Mouse (Mus musculus): Measurements from ENCODE around the gene Tmem212. TPM values are rescaled to one million over a fixed set of nuclear protein-coding genes. Genes with fewer than 3 reads are reported as not detected.

Tmem212 gene
- total RNA-seq, 1 experiment = not detected

DNA sequence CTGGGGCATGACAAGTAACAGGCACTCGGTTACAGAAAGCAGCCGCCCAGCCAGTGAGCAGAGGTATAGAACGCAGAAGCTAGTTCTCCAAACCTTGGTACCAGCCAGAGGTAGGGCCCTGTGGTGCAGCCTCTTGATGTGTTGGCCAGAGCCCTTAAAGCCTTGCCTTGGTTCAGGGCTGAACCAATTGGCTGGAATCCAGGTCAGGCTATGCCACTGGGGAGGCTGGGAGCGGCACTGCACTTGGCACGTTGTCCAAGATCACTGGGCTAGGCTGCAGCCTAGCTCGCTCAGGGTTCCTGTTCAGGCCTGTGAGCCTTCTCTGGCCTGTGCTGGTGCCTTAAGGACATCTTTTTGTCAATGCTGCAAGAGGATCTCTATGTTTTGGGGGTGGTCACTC is 34.6 kb downstream of the Tmem212 start:
- Histone ChIP-seq H3K27ac (ENCODE audit: insufficient read depth, low read depth, low read length, poor library complexity, severe bottlenecking) (no peak overlapping the region), H3K4me1 (ENCODE audit: control insufficient read depth in 2 of 2, insufficient read depth in 2 of 2, low read length in 2 of 2, poor library complexity in 1 of 2) (peaks cover 0 to 2% of the 10 kb centered on the region in 2 experiments; a peak in 1 of 4 replicates), H3K4me3 (ENCODE audit: insufficient read depth in 1 of 2, low read depth in 1 of 2, low read length in 2 of 2, poor library complexity in 1 of 2, severe bottlenecking in 1 of 2) (no peak overlapping the region), H3K9me3 (ENCODE audit: control insufficient read depth, insufficient read depth, low read depth, low read length) (no peaks in the 10 kb centered on the region), H3K36me3 (ENCODE audit: control insufficient read depth, insufficient read depth, low read length, poor library complexity, severe bottlenecking) (no peaks in the 10 kb centered on the region), H3K9ac (ENCODE audit: insufficient read depth, low read depth, low read length, poor library complexity, severe bottlenecking) (no peak overlapping the region)
- TF ChIP-seq CHD2 (IDR thresholded peaks at IDR 0.05; ENCODE audit: low read depth, low read length) (no peak), ZC3H11A (IDR thresholded peaks at IDR 0.05; ENCODE audit: borderline replicate concordance, low read depth, low read length) (no peak), ZNF384 (IDR thresholded peaks at IDR 0.05; ENCODE audit: low read depth, low read length) (no peak), MAFK (IDR thresholded peaks at IDR 0.05; ENCODE audit: insufficient read depth, low read depth, low read length) (no peak), HCFC1 (IDR thresholded peaks at IDR 0.05; ENCODE audit: borderline replicate concordance, insufficient read depth, low read length) (no peak)
- DNase-seq (ENCODE audit: low read depth, low spot score) = no peak
- in situ Hi-C loops (cut with MboI; ENCODE audit: low sequenced_read_pairs in 2 of 2, unreplicated experiment in 2 of 2) = no loop called here

DNA sequence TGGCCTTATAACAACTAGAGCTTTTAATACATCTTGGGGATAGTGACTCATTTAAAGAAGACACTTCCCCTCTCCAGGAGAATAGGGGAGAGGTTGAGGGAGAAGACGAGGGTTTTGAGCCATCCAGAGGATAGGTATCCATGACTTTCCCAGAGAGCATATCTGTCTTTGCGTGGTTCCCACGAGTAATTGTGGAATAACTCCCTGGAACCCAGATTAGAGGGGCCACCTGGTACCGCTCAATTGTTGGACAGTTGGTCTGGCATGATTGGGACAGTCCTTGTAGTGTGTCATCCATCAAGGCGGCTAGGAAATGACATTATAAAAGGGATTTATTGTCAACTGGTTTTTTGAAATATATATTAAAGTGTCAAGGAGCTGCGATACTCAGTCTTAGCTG is 35.1 kb downstream of the Tmem212 start:
- no peak overlapping the region for H3K4me3 ChIP-seq (ENCODE audit: insufficient read depth in 1 of 2, low read depth in 1 of 2, low read length in 2 of 2, poor library complexity in 1 of 2, severe bottlenecking in 1 of 2)
- H3K9me3 ChIP-seq (ENCODE audit: control insufficient read depth, insufficient read depth, low read depth, low read length) = no peaks in the 10 kb centered on the region
- no peaks in the 10 kb centered on the region for H3K36me3 ChIP-seq (ENCODE audit: control insufficient read depth, insufficient read depth, low read length, poor library complexity, severe bottlenecking)
- TF ChIP-seq MAFK (IDR thresholded peaks at IDR 0.05; ENCODE audit: insufficient read depth, low read depth, low read length) = no peak
- no peak for TF ChIP-seq ZNF384 (IDR thresholded peaks at IDR 0.05; ENCODE audit: low read depth, low read length)
- H3K9ac ChIP-seq (ENCODE audit: insufficient read depth, low read depth, low read length, poor library complexity, severe bottlenecking) = no peak overlapping the region
- in situ Hi-C loops (cut with MboI; ENCODE audit: low sequenced_read_pairs in 2 of 2, unreplicated experiment in 2 of 2) = no loop called here
- H3K4me1 ChIP-seq (ENCODE audit: control insufficient read depth in 2 of 2, insufficient read depth in 2 of 2, low read length in 2 of 2, poor library complexity in 1 of 2) = peaks cover 0 to 2% of the 10 kb centered on the region in 2 experiments; a peak in 1 of 4 replicates
- H3K27ac ChIP-seq (ENCODE audit: insufficient read depth, low read depth, low read length, poor library complexity, severe bottlenecking) = no peak overlapping the region
- DNase-seq (ENCODE audit: low read depth, low spot score) = no peak

DNA sequence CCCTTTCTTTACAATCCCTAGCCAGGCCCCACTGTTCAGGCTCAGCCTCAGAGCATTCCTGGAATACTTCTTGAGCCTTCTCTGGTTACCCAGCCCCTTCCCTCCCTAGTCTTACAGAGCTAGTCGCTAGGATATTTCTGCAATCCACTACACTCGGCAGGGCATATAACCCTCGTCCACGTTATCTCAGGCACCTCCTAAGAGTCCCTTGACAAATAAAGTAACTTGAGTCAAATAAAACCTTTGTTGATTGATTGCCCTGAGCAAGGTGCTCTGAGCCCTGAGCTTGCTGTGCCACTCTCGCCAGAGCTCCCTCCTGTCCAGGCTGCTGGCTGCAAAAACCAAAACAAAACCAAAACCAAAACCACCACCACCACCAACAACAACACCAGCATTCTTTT is 37.0 kb downstream of the Tmem212 start:
- Histone ChIP-seq H3K9me3 (ENCODE audit: control insufficient read depth, insufficient read depth, low read depth, low read length) (no peaks in the 10 kb centered on the region), H3K4me1 (ENCODE audit: control insufficient read depth in 2 of 2, insufficient read depth in 2 of 2, low read length in 2 of 2, poor library complexity in 1 of 2) (no peaks in the 10 kb centered on the region; a peak in 1 of 4 replicates), H3K36me3 (ENCODE audit: control insufficient read depth, insufficient read depth, low read length, poor library complexity, severe bottlenecking) (no peaks in the 10 kb centered on the region), H3K4me3 (ENCODE audit: insufficient read depth in 1 of 2, low read depth in 1 of 2, low read length in 2 of 2, poor library complexity in 1 of 2, severe bottlenecking in 1 of 2) (no peak overlapping the region), H3K9ac (ENCODE audit: insufficient read depth, low read depth, low read length, poor library complexity, severe bottlenecking) (no peak overlapping the region), H3K27ac (ENCODE audit: insufficient read depth, low read depth, low read length, poor library complexity, severe bottlenecking) (no peak overlapping the region)
- TF ChIP-seq MAFK (IDR thresholded peaks at IDR 0.05; ENCODE audit: insufficient read depth, low read depth, low read length) (no peak), ZNF384 (IDR thresholded peaks at IDR 0.05; ENCODE audit: low read depth, low read length) (no peak), ZC3H11A (IDR thresholded peaks at IDR 0.05; ENCODE audit: borderline replicate concordance, low read depth, low read length) (no peak), CHD2 (IDR thresholded peaks at IDR 0.05; ENCODE audit: low read depth, low read length) (no peak), HCFC1 (IDR thresholded peaks at IDR 0.05; ENCODE audit: borderline replicate concordance, insufficient read depth, low read length) (no peak)
- no peak for DNase-seq (ENCODE audit: low read depth, low spot score)
- in situ Hi-C loops (cut with MboI; ENCODE audit: low sequenced_read_pairs in 2 of 2, unreplicated experiment in 2 of 2) = no loop called here

DNA sequence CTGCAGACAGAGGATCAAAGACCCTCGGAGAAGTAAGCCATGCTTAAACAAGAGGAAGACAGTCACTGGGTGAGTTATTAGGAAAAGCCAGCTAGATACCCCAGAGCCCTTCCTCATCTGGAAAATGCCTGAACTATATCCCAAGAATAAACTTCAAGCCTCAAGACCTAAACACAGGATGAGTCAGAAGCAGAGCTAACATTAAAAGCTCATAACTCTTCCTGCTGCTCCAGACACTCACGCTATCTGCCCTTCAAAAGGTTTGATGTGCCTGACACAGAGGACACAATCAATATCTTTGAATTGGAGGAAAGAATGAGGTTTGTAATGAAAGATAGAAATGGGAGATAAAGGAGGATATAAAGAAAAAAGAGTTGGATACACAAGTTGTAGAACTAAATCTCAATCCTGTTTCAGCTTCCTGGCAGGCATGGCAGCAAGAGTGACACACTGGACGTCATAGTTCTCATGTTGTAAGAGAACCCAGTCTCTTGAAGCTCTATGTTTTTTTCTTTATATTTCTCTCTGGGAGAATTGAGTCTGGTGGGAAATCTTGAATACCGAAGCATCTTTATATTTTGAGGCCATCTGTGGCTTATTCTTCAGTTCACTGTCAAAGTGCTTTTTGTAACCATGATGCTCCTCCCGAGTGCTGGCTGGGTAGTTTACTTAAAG is 37.6 kb downstream of the Tmem212 start:
- no peak for DNase-seq (ENCODE audit: low read depth, low spot score)
- in situ Hi-C loops (cut with MboI; ENCODE audit: low sequenced_read_pairs in 2 of 2, unreplicated experiment in 2 of 2) = no loop called here
- Histone ChIP-seq H3K9me3 (ENCODE audit: control insufficient read depth, insufficient read depth, low read depth, low read length) (no peaks in the 10 kb centered on the region), H3K36me3 (ENCODE audit: control insufficient read depth, insufficient read depth, low read length, poor library complexity, severe bottlenecking) (no peaks in the 10 kb centered on the region), H3K27ac (ENCODE audit: insufficient read depth, low read depth, low read length, poor library complexity, severe bottlenecking) (no peak overlapping the region), H3K4me1 (ENCODE audit: control insufficient read depth in 2 of 2, insufficient read depth in 2 of 2, low read length in 2 of 2, poor library complexity in 1 of 2) (no peaks in the 10 kb centered on the region; a peak in 1 of 4 replicates), H3K9ac (ENCODE audit: insufficient read depth, low read depth, low read length, poor library complexity, severe bottlenecking) (no peak overlapping the region), H3K4me3 (ENCODE audit: insufficient read depth in 1 of 2, low read depth in 1 of 2, low read length in 2 of 2, poor library complexity in 1 of 2, severe bottlenecking in 1 of 2) (no peak overlapping the region)
- TF ChIP-seq ZC3H11A (IDR thresholded peaks at IDR 0.05; ENCODE audit: borderline replicate concordance, low read depth, low read length) (no peak), ZNF384 (IDR thresholded peaks at IDR 0.05; ENCODE audit: low read depth, low read length) (no peak), CHD2 (IDR thresholded peaks at IDR 0.05; ENCODE audit: low read depth, low read length) (no peak), MAFK (IDR thresholded peaks at IDR 0.05; ENCODE audit: insufficient read depth, low read depth, low read length) (no peak), HCFC1 (IDR thresholded peaks at IDR 0.05; ENCODE audit: borderline replicate concordance, insufficient read depth, low read length) (no peak)

DNA sequence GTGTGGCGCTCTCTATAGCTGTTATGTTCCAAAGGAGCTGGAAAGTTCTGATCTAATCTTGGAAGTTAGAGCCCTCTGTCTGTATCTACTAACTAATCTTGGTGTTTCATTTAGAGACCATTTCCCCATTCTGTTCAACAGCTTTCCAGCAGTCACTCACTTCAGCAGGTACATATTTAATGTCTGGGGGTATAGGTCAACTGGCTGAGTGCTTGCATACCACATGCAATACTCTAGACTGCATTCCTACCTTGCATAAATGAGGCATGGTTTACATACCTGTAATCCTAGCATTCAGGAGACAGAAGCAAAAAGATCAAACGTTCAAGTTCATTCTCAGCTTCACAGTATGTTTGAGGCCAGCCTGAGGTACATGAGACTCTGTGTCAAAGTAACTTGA is 39.9 kb downstream of the Tmem212 start:
- H3K27ac ChIP-seq (ENCODE audit: insufficient read depth, low read depth, low read length, poor library complexity, severe bottlenecking) = no peak overlapping the region
- in situ Hi-C loops (cut with MboI; ENCODE audit: low sequenced_read_pairs in 2 of 2, unreplicated experiment in 2 of 2) = no loop called here
- no peak overlapping the region for H3K9ac ChIP-seq (ENCODE audit: insufficient read depth, low read depth, low read length, poor library complexity, severe bottlenecking)
- no peaks in the 10 kb centered on the region for H3K9me3 ChIP-seq (ENCODE audit: control insufficient read depth, insufficient read depth, low read depth, low read length)
- no peaks in the 10 kb centered on the region for H3K36me3 ChIP-seq (ENCODE audit: control insufficient read depth, insufficient read depth, low read length, poor library complexity, severe bottlenecking)
- no peak overlapping the region for H3K4me3 ChIP-seq (ENCODE audit: insufficient read depth in 1 of 2, low read depth in 1 of 2, low read length in 2 of 2, poor library complexity in 1 of 2, severe bottlenecking in 1 of 2)
- TF ChIP-seq ZNF384 (IDR thresholded peaks at IDR 0.05; ENCODE audit: low read depth, low read length) (no peak), HCFC1 (IDR thresholded peaks at IDR 0.05; ENCODE audit: borderline replicate concordance, insufficient read depth, low read length) (no peak), MAFK (IDR thresholded peaks at IDR 0.05; ENCODE audit: insufficient read depth, low read depth, low read length) (no peak), CHD2 (IDR thresholded peaks at IDR 0.05; ENCODE audit: low read depth, low read length) (no peak), ZC3H11A (IDR thresholded peaks at IDR 0.05; ENCODE audit: borderline replicate concordance, low read depth, low read length) (no peak)
- DNase-seq (ENCODE audit: low read depth, low spot score) = no peak
- no peaks in the 10 kb centered on the region for H3K4me1 ChIP-seq (ENCODE audit: control insufficient read depth in 2 of 2, insufficient read depth in 2 of 2, low read length in 2 of 2, poor library complexity in 1 of 2)
